8 mouse cellular contexts compared by ENCODE assay signal in genomic region chr8:76898721-76899410, GRCm38 (mm10). TPM values are rescaled to one million over a fixed set of nuclear protein-coding genes. Genes with fewer than 3 reads are reported as not detected.
A peak's percentile ranks its signal among the peaks of the same experiment; 100 is the strongest.
DNase-seq lines count a peak whose midpoint lies in the region; ATAC-seq and TF ChIP-seq lines count a peak whose summit lies in the region.

No protein-coding gene starts in this region.

- peak overlapping the region; percentile 94 for H3K27ac ChIP-seq in gastrocnemius, adult 2 months
- H3K27ac ChIP-seq in hindbrain, embryonic 15.5 days (replicated peaks), result peak overlapping the region; percentile 51

- H3K27me3 ChIP-seq in hindbrain, embryonic 15.5 days, result peaks cover 9% of the 10 kb centered on the region; the same call in 1 of the 2 replicates

- H3K36me3 ChIP-seq in hindbrain, embryonic 15.5 days, result no peaks in the 10 kb centered on the region

- H3K9ac ChIP-seq in hindbrain, embryonic 15.5 days, result peak overlapping the region; percentile 62

- peak; percentile 59 for ATAC-seq in hindbrain, embryonic 15.5 days (ENCODE audit: low FRiP score, low read depth)
- ATAC-seq in megakaryocyte, adult 5-6 weeks (ENCODE audit: poor library complexity, severe bottlenecking), result peak; percentile 31

- no peaks in the 10 kb centered on the region for H3K9me3 ChIP-seq in hindbrain, embryonic 15.5 days

- WGBS in hindbrain, embryonic 15.5 days, result under 1% methylated on average over 35 of the region's 60 CpGs

- H3K4me2 ChIP-seq in hindbrain, embryonic 15.5 days, result peak overlapping the region; percentile 99

- DNase-seq in R1 (ENCODE audit: low read depth, low spot score), result peak; percentile 76
- peak; percentile 52 to 59 for DNase-seq in cerebellum, postnatal 14 days
- peak; percentile 90 for DNase-seq in gastrocnemius, adult 2 months
- peak; percentile 22 to 84 for DNase-seq in left cerebral cortex, postnatal 10 days (ENCODE audit: extremely low spot score in 1 of 2, low spot score in 2 of 2)
- DNase-seq in right cerebral cortex, postnatal 14 days, result peak; percentile 68
- DNase-seq in T-cell, adult 2 months (ENCODE audit: low spot score), result no peak

- peak overlapping the region; percentile 79 for H3K4me3 ChIP-seq in gastrocnemius, adult 2 months
- peak overlapping the region; percentile 58 for H3K4me3 ChIP-seq in hindbrain, embryonic 15.5 days

- peak; percentile 31 for TF ChIP-seq CTCF in gastrocnemius, adult 2 months (IDR thresholded peaks at IDR 0.05)

- intact Hi-C loops in gastrocnemius, adult 2 months (cut with DNase I), result loop anchor here (5.0 kb wide), 1 partner anchor 832 kb away; no protein-coding TSS in a partner anchor
- intact Hi-C loops in left cerebral cortex, postnatal 10 days (cut with DNase I), result no loop called here

- H3K4me1 ChIP-seq in hindbrain, embryonic 15.5 days (replicated peaks), result peaks cover 24% of the 10 kb centered on the region

RNA-seq across cellular contexts. Expression of gene Nr3c2, which starts 0.4 kb away (rescaled TPM):
- 10 to 100 TPM in 1 of 2 experiments, 1 to 10 TPM in 1; 6.2 to 17.0 TPM for total RNA-seq in gastrocnemius, adult 2 months (2021)
- polyA plus RNA-seq in hindbrain, embryonic 15.5 days (2015; fragmentation: Nextera tagmentation; extraction: Ambion mirVana), result 6.3 and 7.3 TPM in 2 replicates
- 10 to 100 TPM; 22.3 to 23.8 TPM for total RNA-seq in left cerebral cortex, postnatal 10 days (2021)
- total RNA-seq in megakaryocyte, adult 5-6 weeks (2015), result 0.16 and 0.21 TPM in 2 replicates
- 0.15 and 1.8 TPM in 2 replicates for total RNA-seq in megakaryocyte, adult 5-6 weeks (2017)
